Mouse (Mus musculus): Measurements from ENCODE around the gene Taf3. TPM values are rescaled to one million over a fixed set of nuclear protein-coding genes. Genes with fewer than 3 reads are reported as not detected.

The Taf3 gene
- polyA plus RNA-seq, 1 experiment from 2014 or later: 12.4 TPM

- Histone ChIP-seq H3K27ac (no peak overlapping the region), H3K27me3 (peaks cover 35% of the 10 kb centered on the region), H3K4me2 (no peak overlapping the region), H3K36me3 (peaks cover 3% of the 10 kb centered on the region; the same call in 1 of the 2 replicates), H3K4me1 (no peaks in the 10 kb centered on the region), H3K4me3 (no peak overlapping the region), H3K9me3 (no peaks in the 10 kb centered on the region), H3K9ac (no peak overlapping the region)
- 50% methylated on average over 12 of the region's 12 CpGs for WGBS
- ATAC-seq (ENCODE audit: insufficient number of reproducible peaks, low FRiP score, low TSS enrichment, low read depth): no peak
These were observed 181.1 kb downstream of the Taf3 start for GRCm38 (mm10) chr2:9867092-9867825.

Other genes with a start within 250 kb of the Taf3 start
- gene 4930412O13Rik, start 167.3 kb downstream of the Taf3 start, polyA plus RNA-seq (2015; fragmentation: Nextera tagmentation; extraction: Ambion mirVana): not detected in 2 replicates
- gene 9230102O04Rik, start 159.1 kb downstream of the Taf3 start, polyA plus RNA-seq (2015; fragmentation: Nextera tagmentation; extraction: Ambion mirVana): not detected in 2 replicates
- 38.8 and 41.4 TPM in 2 replicates for gene Gata3, start 158.6 kb downstream of the Taf3 start, polyA plus RNA-seq (2015; fragmentation: Nextera tagmentation; extraction: Ambion mirVana)
- gene Atp5c1, start 31.9 kb upstream of the Taf3 start, polyA plus RNA-seq (2015; fragmentation: Nextera tagmentation; extraction: Ambion mirVana): 495 and 517 TPM in 2 replicates
- gene Kin, start 32.0 kb upstream of the Taf3 start, polyA plus RNA-seq (2015; fragmentation: Nextera tagmentation; extraction: Ambion mirVana): 27.5 and 28.8 TPM in 2 replicates
- gene Itih2, start 82.8 kb upstream of the Taf3 start, polyA plus RNA-seq (2015; fragmentation: Nextera tagmentation; extraction: Ambion mirVana): 0.72 and 0.79 TPM in 2 replicates
- gene Itih5, start 105.0 kb upstream of the Taf3 start, polyA plus RNA-seq (2015; fragmentation: Nextera tagmentation; extraction: Ambion mirVana): 17.8 and 26.2 TPM in 2 replicates